Mouse (Mus musculus) heart, embryonic 14.5 days (tissue): ENCODE data around the gene Ppia. TPM values are rescaled to one million over a fixed set of nuclear protein-coding genes. Genes with fewer than 3 reads are reported as not detected.
"Not testable (repeated sequence)": the region's sequence is repeated elsewhere in the genome, so short reads cannot be mapped to it uniquely, and the experiment has no call there.

Source experiments
- ATAC-seq: fragments of 200-750 bp; cut with Nextera tagmentation; 2 replicates; pipeline ENCODE4 v1.8.0; 2017; ENCODE audit warnings: low read depth, moderate TSS enrichment; ENCODE audit not compliant: insufficient number of reproducible peaks, insufficient read depth, low FRiP score
- H3K27ac ChIP-seq, 2 experiments: fragments of 200-500 bp in 1 of 2; fragments of 300-500 bp in 1 of 2; sonication (generic) in 1 of 2; replicated peaks in 1 of 2; 2 replicates each; pipeline ENCODE4 v1.5.1; 2012 to 2014; ENCODE audit warnings: low read depth in 2 of 2, low read length in 2 of 2, control low read depth in 1 of 2, mild to moderate bottlenecking in 1 of 2, mixed read lengths in 1 of 2; ENCODE audit not compliant: control insufficient read depth in 1 of 2, insufficient read depth in 1 of 2
- H3K27me3 ChIP-seq: fragments of 300-500 bp; sonication (generic); 2 replicates; pipeline ENCODE4 v1.6.1; 2014; ENCODE audit warnings: mild to moderate bottlenecking, low read length, control low read depth; ENCODE audit not compliant: control insufficient read depth, insufficient read depth
- H3K36me3 ChIP-seq: fragments of 300-500 bp; sonication (generic); 2 replicates; pipeline ENCODE4 v1.6.1; 2014; ENCODE audit warnings: mild to moderate bottlenecking, control low read depth, low read length, mixed read lengths; ENCODE audit not compliant: control insufficient read depth, insufficient read depth
- H3K4me1 ChIP-seq, 2 experiments: fragments of 200-500 bp in 1 of 2; fragments of 300-500 bp in 1 of 2; sonication (generic) in 1 of 2; 2 replicates each; pipeline ENCODE4 v1.6.1; 2012 to 2014; ENCODE audit warnings: low read length in 2 of 2, control low read depth in 1 of 2, mixed read lengths in 1 of 2; ENCODE audit not compliant: control insufficient read depth in 2 of 2, insufficient read depth in 2 of 2
- H3K4me2 ChIP-seq: fragments of 300-500 bp; sonication (generic); 2 replicates; pipeline ENCODE4 v1.6.1; 2014; ENCODE audit warnings: mild to moderate bottlenecking, low read length
- H3K4me3 ChIP-seq, 2 experiments: fragments of 200-500 bp in 1 of 2; fragments of 300-500 bp in 1 of 2; sonication (generic) in 1 of 2; 2 replicates each; pipeline ENCODE4 v1.5.1; 2012 to 2014; ENCODE audit warnings: low read length in 2 of 2, mild to moderate bottlenecking in 2 of 2, control low read depth in 1 of 2, low read depth in 1 of 2, moderate library complexity in 1 of 2; ENCODE audit not compliant: control insufficient read depth in 1 of 2, insufficient read depth in 1 of 2
- H3K9ac ChIP-seq: fragments of 300-500 bp; sonication (generic); 2 replicates; pipeline ENCODE4 v1.6.1; 2014; ENCODE audit warnings: mild to moderate bottlenecking, low read length
- H3K9me3 ChIP-seq: fragments of 300-500 bp; sonication (generic); 2 replicates; pipeline ENCODE4 v1.6.1; 2016; ENCODE audit warnings: low read length, control low read depth; ENCODE audit not compliant: control insufficient read depth
- WGBS: fragments of 180-500 bp; shearing (Covaris S2); extraction: QIAGEN DNeasy Blood & Tissue Kit; methylation state at CpG from one replicate; pipeline ENCODE4 v1.1.7; 2014; 5-methylcytosine and 5-hydroxymethylcytosine counted together
- polyA plus RNA-seq: library from polyadenylated mRNA; unstranded; fragments of >200 nt; fragmentation: Nextera tagmentation; extraction: Ambion mirVana; gene quantifications from 2 replicates; pipeline ENCODE4 v1.2.1, GENCODE M21; 2014

The Ppia gene
- polyA plus RNA-seq, 1 experiment from 2014 or later: 4,441 TPM

DNA sequence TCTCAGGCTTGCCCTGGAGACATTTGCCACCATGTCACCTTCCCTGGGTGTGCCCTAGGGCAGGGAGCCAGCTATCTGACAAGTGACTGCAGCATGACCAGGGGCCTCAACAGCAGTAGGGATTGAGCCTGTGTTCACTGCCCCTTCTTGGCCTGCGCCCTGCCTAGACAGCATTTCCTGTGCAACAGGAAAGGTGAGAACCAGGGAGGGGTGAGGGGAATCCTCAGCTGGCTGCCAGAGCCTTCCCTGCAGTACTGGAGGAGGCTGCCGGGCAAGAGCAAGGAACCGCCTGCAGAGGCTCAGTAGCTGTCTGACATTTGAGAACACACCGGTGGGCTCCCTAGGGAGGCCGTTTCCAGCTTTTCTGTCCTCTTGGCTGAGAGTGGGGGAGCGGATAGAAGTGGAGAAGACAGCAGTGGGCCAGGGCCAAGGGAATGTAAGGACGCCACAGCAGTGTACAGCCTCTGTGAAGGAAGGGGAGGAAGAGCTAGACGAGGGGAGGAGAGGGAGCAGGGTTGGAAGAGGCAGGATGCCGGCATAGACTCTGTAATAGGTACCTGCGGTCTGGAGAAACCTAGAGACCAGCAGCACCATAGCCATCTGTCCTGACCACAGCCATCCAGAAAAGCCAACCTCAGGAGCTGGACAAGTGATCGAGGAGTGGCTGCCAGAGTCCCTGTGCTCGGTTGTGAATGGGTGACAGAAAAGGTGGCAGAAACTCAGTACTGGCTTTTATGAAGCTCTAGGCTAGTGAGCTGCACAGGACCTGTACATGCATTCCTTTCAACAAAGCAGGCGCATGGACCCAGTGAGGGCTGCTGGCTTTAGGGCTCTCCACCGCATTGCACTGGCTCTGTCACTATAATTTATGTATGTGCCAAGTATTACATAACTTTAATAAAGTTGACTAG, 8.7 kb upstream of the Ppia start:
- Histone ChIP-seq H3K4me2 (peak overlapping the region; percentile 27), H3K9me3 (no peaks in the 10 kb centered on the region), H3K27ac (peak overlapping the region; percentile 58 to 86), H3K9ac (peak overlapping the region; percentile 44), H3K4me1 (peaks cover 23 to 37% of the 10 kb centered on the region in 2 experiments), H3K36me3 (peaks cover 42% of the 10 kb centered on the region), H3K27me3 (no peaks in the 10 kb centered on the region), H3K4me3 (no peak overlapping the region)
- 23% methylated on average over 14 of the region's 14 CpGs for WGBS
- peak; percentile 68 for ATAC-seq

DNA sequence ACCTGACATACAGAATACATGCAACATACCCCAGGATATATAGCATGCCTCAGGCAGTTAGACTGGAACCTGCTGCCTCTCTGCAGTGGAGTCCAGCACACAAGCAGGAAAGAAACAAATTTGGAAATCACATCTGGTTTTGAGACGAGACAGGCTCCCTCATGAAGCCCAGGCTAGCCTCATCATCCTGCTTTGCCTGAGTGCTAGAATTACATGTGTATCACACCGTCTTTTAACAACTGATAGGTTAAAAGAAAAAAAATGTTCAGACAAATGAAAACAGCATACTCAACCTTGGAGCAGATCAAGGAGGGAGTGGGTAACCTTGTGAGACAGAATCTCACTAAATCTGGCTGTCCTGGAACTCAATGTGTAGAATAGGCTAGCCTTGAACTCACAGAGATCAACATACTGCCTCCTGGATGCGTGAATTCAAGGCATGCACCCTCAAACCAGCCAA, 8.1 kb upstream of the Ppia start:
- no peak for ATAC-seq
- Histone ChIP-seq H3K4me1 (peaks cover 24 to 37% of the 10 kb centered on the region in 2 experiments), H3K9me3 (no peaks in the 10 kb centered on the region), H3K4me3 (no peak overlapping the region), H3K36me3 (peaks cover 35% of the 10 kb centered on the region), H3K9ac (peak overlapping the region; percentile 44; the same call in 1 of the 2 replicates), H3K27ac (peak overlapping the region; percentile 58 to 86; a peak in 3 of 4 replicates), H3K4me2 (no peak overlapping the region), H3K27me3 (no peaks in the 10 kb centered on the region)
- 87% methylated on average over 3 of the region's 3 CpGs for WGBS

DNA sequence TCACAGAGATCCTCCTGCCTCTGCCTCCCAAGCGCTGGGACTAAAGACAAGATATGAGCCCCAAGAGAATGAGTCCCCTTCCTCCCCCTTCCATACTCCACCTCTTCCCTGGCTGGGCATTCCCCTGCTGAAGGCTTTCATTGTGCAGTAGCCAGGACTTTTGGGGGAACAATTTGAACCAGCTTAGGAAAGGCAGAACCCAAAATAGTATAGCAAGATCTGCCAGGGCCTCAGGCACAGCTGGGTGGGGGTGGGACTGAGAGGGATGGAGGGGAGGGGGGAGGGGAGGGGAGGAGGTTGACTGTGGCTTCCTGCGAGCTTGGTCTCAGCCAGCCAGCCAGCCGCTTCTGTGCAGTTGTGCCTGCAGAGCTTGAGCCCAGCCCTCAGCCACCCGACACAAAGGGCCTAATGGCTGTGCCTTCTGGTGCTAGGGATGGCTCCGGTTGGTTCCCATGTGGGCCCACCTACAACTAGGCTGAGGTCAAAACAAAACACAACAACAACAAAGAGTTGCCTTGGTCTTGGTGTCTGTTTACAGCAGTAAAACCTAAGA, 5.1 kb upstream of the Ppia start:
- ATAC-seq: no peak

DNA sequence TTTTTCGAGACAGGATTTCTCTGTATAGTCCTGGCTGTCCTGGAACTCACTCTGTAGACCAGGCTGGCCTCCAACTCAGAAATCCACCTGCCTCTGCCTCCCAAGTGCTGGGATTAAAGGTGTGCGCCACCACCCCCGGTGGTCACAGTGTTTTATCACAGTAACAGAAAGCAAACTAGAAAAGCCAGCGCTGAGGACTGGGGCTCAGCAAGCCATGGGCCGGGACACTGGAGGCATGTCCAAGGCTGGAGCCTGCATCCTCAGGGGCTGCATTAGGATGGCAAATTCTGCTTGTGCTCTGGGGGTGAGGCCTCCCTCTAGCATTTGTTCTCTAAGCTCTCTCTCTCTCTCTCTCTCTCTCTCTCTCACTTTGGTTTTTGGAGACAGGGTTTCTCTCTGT, 4.5 kb upstream of the Ppia start:
- not testable (repeated sequence) for H3K36me3 ChIP-seq, H3K9ac ChIP-seq, H3K9me3 ChIP-seq, H3K27me3 ChIP-seq, H3K4me2 ChIP-seq, H3K27ac ChIP-seq, ATAC-seq, H3K4me3 ChIP-seq
- 73% methylated on average over 5 of the region's 5 CpGs for WGBS
- peaks cover 22 to 30% of the 10 kb centered on the region in 2 experiments for H3K4me1 ChIP-seq

More for the DNA sequence above, 5.1 kb upstream of the Ppia start:
- H3K4me2 ChIP-seq: no peak overlapping the region
- H3K36me3 ChIP-seq: peaks cover 5% of the 10 kb centered on the region
- no peak overlapping the region for H3K27ac ChIP-seq
- no peaks in the 10 kb centered on the region for H3K9me3 ChIP-seq
- H3K4me1 ChIP-seq: peaks cover 25 to 35% of the 10 kb centered on the region in 2 experiments
- H3K4me3 ChIP-seq: no peak overlapping the region
- 50% methylated on average over 5 of the region's 5 CpGs for WGBS
- no peaks in the 10 kb centered on the region for H3K27me3 ChIP-seq
- no peak overlapping the region for H3K9ac ChIP-seq

DNA sequence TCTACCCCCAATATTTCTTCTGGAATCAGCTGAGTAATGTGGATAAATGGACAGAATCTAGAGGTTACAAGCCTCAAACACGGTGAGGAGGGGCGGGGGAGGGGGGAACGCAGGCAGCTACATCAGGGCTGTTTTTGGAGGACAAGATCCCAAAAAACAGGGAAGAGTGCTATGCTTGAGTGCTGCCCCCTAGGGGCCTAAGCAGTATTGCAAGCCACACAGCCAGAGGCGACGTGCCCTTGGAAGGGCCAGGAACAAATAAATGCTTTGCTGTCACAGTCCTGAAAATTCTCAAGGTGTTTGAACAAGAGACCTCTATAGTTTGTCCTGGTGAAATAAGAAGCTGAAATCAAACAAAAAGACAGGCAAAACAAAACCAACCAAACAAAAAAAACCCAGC, 3.6 kb upstream of the Ppia start:
- no peaks in the 10 kb centered on the region for H3K36me3 ChIP-seq
- H3K4me1 ChIP-seq: peaks cover 12 to 20% of the 10 kb centered on the region in 2 experiments
- no peaks in the 10 kb centered on the region for H3K27me3 ChIP-seq
- WGBS: 7% methylated on average over 5 of the region's 5 CpGs
- no peak overlapping the region for H3K4me3 ChIP-seq
- H3K9ac ChIP-seq: no peak overlapping the region
- no peak overlapping the region for H3K27ac ChIP-seq
- ATAC-seq: no peak
- H3K9me3 ChIP-seq: no peaks in the 10 kb centered on the region
- H3K4me2 ChIP-seq: no peak overlapping the region

DNA sequence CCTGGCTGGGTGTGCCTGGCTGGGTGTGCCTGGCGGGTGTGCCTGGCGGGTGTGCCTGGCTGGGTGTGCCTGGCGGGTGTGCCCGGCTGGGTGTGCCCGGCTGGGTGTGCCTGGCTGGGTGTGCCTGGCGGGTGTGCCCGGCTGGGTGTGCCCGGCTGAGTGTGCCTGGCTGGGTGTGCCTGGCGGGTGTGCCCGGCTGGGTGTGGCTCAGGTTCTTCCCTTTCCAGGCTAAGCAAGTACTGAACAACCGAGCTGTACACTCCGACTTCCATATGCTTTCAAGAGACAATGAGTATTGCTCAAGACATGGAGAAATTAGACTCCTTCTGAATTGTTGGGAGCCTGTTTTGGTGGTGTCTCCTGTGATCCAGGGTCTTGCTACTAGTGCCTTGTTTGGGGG, 2.0 kb upstream of the Ppia start:
- Histone ChIP-seq H3K4me1 (peaks cover 9 to 25% of the 10 kb centered on the region in 2 experiments), H3K36me3 (peaks cover 14% of the 10 kb centered on the region), H3K9ac (no peak overlapping the region), H3K4me3 (no peak overlapping the region), H3K27me3 (no peaks in the 10 kb centered on the region), H3K4me2 (no peak overlapping the region), H3K9me3 (no peaks in the 10 kb centered on the region), H3K27ac (no peak overlapping the region)
- WGBS: 93% methylated on average over 12 of the region's 12 CpGs
- no peak for ATAC-seq

DNA sequence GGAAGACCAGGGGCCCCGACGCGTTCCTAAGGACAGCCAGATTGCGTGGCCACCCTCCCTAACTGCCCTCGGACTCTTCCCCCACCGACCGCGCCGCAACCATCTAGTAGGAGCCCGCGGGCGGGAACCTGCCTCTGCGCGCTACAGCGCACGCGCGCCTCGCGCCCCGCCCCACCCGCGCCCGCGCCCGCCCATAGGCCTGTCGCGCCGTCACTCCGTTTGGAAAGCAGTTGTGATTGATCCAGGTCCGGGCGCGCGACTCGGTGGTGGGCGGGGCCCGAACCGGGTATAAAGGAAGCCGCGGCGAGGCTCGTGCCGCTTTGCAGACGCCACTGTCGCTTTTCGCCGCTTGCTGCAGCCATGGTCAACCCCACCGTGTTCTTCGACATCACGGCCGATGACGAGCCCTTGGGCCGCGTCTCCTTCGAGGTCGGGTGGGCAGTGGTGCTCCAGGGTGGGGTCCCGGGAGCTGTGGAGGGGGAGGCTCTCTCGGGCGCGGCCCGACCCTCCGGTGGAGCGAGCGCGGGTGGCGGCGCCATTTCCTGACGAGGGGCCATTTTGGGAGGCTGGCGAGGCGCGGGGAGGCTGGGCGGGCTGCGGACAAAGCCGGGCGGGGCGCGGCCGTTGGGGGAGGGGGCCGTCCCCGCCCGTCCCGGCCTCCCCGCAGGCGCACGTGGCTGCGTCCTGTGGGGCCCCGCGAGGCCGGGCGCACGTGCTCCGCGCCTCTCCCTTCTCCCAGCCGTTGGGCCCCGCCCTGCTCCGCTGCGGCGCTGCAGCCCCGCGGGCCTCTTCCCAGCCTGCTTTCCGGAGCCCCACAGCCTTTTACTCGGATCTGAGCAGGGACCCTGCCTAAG, 535 bp downstream of the Ppia start:
- peak overlapping the region; percentile 95 to 96 for H3K27ac ChIP-seq
- H3K4me2 ChIP-seq: peak overlapping the region; percentile 99

More for the DNA sequence above, 535 bp downstream of the Ppia start:
- peaks cover 39% of the 10 kb centered on the region for H3K36me3 ChIP-seq
- peak overlapping the region; percentile 63 to 84 for H3K4me3 ChIP-seq
- peak; percentile 95 for ATAC-seq
- H3K27me3 ChIP-seq: no peaks in the 10 kb centered on the region
- peak overlapping the region; percentile 89 for H3K9ac ChIP-seq
- no peaks in the 10 kb centered on the region for H3K9me3 ChIP-seq
- peaks cover 8 to 28% of the 10 kb centered on the region in 2 experiments for H3K4me1 ChIP-seq
- WGBS: under 1% methylated on average over 91 of the region's 102 CpGs
